Mouse (Mus musculus) embryonic facial prominence, embryonic 13.5 days (tissue): ENCODE results near the gene Rtn1. TPM values are rescaled to one million over a fixed set of nuclear protein-coding genes. Genes with fewer than 3 reads are reported as not detected.

Experiments used
- ATAC-seq: fragments of 200-750 bp; cut with Nextera tagmentation; 2 replicates; pipeline ENCODE4 v1.8.0; 2017; ENCODE audit warnings: low read depth; ENCODE audit not compliant: insufficient number of reproducible peaks, insufficient read depth, low FRiP score, low TSS enrichment
- H3K27ac ChIP-seq: fragments of 300-500 bp; sonication (generic); 2 replicates; pipeline ENCODE4 v1.5.1; 2015; ENCODE audit warnings: moderate library complexity, mild to moderate bottlenecking, inconsistent platforms
- H3K27me3 ChIP-seq: fragments of 300-500 bp; sonication (generic); 2 replicates; pipeline ENCODE4 v1.6.1; 2015; ENCODE audit warnings: mild to moderate bottlenecking, inconsistent platforms
- H3K36me3 ChIP-seq: fragments of 300-500 bp; sonication (generic); 2 replicates; pipeline ENCODE4 v1.6.1; 2015; ENCODE audit warnings: mild to moderate bottlenecking, inconsistent platforms
- H3K4me1 ChIP-seq: fragments of 300-500 bp; sonication (generic); 2 replicates; pipeline ENCODE4 v1.6.1; 2015; ENCODE audit warnings: inconsistent platforms
- H3K4me2 ChIP-seq: fragments of 300-500 bp; sonication (generic); 2 replicates; pipeline ENCODE4 v1.6.1; 2015; ENCODE audit warnings: moderate library complexity, mild to moderate bottlenecking, inconsistent platforms
- H3K4me3 ChIP-seq: fragments of 300-500 bp; sonication (generic); 2 replicates; pipeline ENCODE4 v1.5.1; 2015; ENCODE audit warnings: mild to moderate bottlenecking, inconsistent platforms
- H3K9ac ChIP-seq: fragments of 300-500 bp; sonication (generic); 2 replicates; pipeline ENCODE4 v1.6.1; 2015; ENCODE audit warnings: mild to moderate bottlenecking, inconsistent platforms
- H3K9me3 ChIP-seq: fragments of 300-500 bp; sonication (generic); 2 replicates; pipeline ENCODE4 v1.6.1; 2016; ENCODE audit warnings: inconsistent platforms
- WGBS: fragments of 180-500 bp; shearing (Covaris S2); methylation state at CpG from one replicate; pipeline ENCODE4 v1.1.7; 2015; ENCODE audit warnings: mixed read lengths; 5-methylcytosine and 5-hydroxymethylcytosine counted together
- polyA plus RNA-seq: library from polyadenylated mRNA; unstranded; fragments of >200 nt; fragmentation: Nextera tagmentation; extraction: Ambion mirVana; gene quantifications from 2 replicates; pipeline ENCODE4 v1.2.1, GENCODE M21; 2015

Rtn1 gene
- polyA plus RNA-seq, 1 experiment from 2014 or later = 43.8 TPM

DNA sequence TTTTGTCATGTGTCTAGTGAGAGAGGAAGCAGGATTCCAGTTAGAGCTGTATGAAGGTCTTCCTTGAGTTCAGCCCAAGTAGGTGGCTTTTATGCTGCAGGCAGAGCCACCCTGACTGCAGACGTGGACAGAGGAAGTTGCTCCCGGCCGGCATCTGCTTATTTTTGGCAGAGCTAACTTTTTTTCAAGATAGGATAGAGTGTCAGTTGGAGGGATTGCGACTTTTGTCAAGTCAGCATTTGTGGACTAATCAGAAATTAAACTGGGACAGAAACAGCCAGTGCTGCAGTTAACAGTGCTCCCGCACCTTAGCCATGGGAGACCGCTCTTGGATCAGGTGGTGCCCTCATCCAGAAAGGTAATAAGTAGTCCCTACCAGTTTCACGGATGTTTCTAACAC is 211.4 kb downstream of the Rtn1 start:
- Histone ChIP-seq H3K27ac (no peak overlapping the region), H3K4me1 (peaks cover 8% of the 10 kb centered on the region; the same call in 1 of the 2 replicates), H3K27me3 (no peaks in the 10 kb centered on the region), H3K9me3 (no peaks in the 10 kb centered on the region), H3K9ac (no peak overlapping the region), H3K4me2 (no peak overlapping the region), H3K36me3 (no peaks in the 10 kb centered on the region), H3K4me3 (no peak overlapping the region)
- no peak for ATAC-seq
- 51% methylated on average over 7 of the region's 7 CpGs for WGBS

DNA sequence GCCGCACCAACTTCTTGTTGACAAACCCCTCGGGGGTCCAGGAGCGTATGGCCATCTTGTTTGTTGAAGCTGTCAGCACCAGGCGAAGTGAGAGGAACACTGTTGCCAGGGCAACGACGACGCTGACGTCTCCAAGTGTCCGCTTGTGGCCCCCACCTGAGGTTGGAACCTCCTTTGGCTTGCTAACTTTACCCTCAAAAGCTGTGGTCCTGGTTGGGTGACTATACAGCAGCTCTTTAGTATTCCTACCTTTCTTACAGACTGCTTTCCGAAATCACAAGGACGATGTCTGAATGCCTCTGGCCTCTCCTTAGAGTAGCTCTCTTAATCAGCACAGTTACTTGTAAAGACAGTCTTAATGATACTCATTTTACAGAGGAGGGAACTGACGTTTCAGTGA is 223.9 kb downstream of the Rtn1 start, which contains the start of gene Ccdc175:
Gene Ccdc175 (minus strand): TSS at position 101 of the 400 bp plus-strand sequence.
- H3K27ac ChIP-seq = no peak within 1 kb of the TSS
- no peak within 1 kb of the TSS for H3K9ac ChIP-seq
- no peak for ATAC-seq
- H3K4me3 ChIP-seq = no peak within 1 kb of the TSS
- H3K9me3 ChIP-seq = no peaks in the 10 kb centered on the region
- no peaks in the 10 kb centered on the region for H3K36me3 ChIP-seq
- 80% methylated on average over 12 of the region's 12 CpGs for WGBS
- H3K27me3 ChIP-seq = no peaks in the 10 kb centered on the region
- no peak within 1 kb of the TSS for H3K4me2 ChIP-seq
- no peaks in the 10 kb centered on the region for H3K4me1 ChIP-seq

- Histone ChIP-seq H3K9me3 (no peaks in the 10 kb centered on the region), H3K27ac (no peak overlapping the region), H3K27me3 (no peaks in the 10 kb centered on the region), H3K4me1 (no peaks in the 10 kb centered on the region), H3K36me3 (no peaks in the 10 kb centered on the region), H3K4me3 (no peak overlapping the region), H3K4me2 (no peak overlapping the region), H3K9ac (no peak overlapping the region)
- WGBS = 82% methylated on average over 4 of the region's 4 CpGs
- no peak for ATAC-seq
These were observed 229.3 kb downstream of the Rtn1 start for GRCm38 (mm10) chr12:72179561-72179960.

GRCm38 (mm10) chr12:72178322-72178721 is 230.5 kb downstream of the Rtn1 start:
- Histone ChIP-seq H3K9me3 (no peaks in the 10 kb centered on the region), H3K4me2 (no peak overlapping the region), H3K9ac (no peak overlapping the region), H3K4me1 (no peaks in the 10 kb centered on the region), H3K27me3 (no peaks in the 10 kb centered on the region), H3K27ac (no peak overlapping the region), H3K4me3 (no peak overlapping the region), H3K36me3 (no peaks in the 10 kb centered on the region)
- 82% methylated on average over 3 of the region's 3 CpGs for WGBS
- no peak for ATAC-seq

Other genes starting within 250 kb of the Rtn1 start
- not detected in 2 replicates for gene Ccdc175, start 224.0 kb downstream of the Rtn1 start, polyA plus RNA-seq
- 0.93 and 2.0 TPM in 2 replicates for gene Lrrc9, start 32.8 kb upstream of the Rtn1 start, polyA plus RNA-seq
- 12.6 and 14.9 TPM in 2 replicates for gene Pcnx4, start 127.3 kb upstream of the Rtn1 start, polyA plus RNA-seq
- gene Gm4756, start 240.6 kb upstream of the Rtn1 start, polyA plus RNA-seq = not detected in 2 replicates